Mouse (Mus musculus): ENCODE results near the gene Agbl5. TPM values are rescaled to one million over a fixed set of nuclear protein-coding genes. Genes with fewer than 3 reads are reported as not detected.
A peak's percentile ranks its signal among the peaks of the same experiment; 100 is the strongest.

The Agbl5 gene
- polyA plus RNA-seq, 1 experiment: 36.7 TPM

GRCm38 (mm10) chr5:30886209-30886608 lies 2.3 kb upstream of the Agbl5 start:
- TF ChIP-seq FLI1 (IDR thresholded peaks at IDR 0.05; ENCODE audit: low read length) (no peak), GATA1 (IDR thresholded peaks at IDR 0.05; ENCODE audit: borderline replicate concordance, low read length) (no peak)
- Histone ChIP-seq H3K4me1 (peaks cover 44% of the 10 kb centered on the region), H3K27me3 (replicated peaks) (no peaks in the 10 kb centered on the region), H3K9me3 (no peaks in the 10 kb centered on the region), H3K36me3 (replicated peaks; ENCODE audit: low read length) (peaks cover 12% of the 10 kb centered on the region), H3K4me3 (replicated peaks) (no peak overlapping the region)

GRCm38 (mm10) chr5:30886731-30887130 lies 1.8 kb upstream of the Agbl5 start:
- Histone ChIP-seq H3K4me3 (replicated peaks) (peak overlapping the region; percentile 99), H3K36me3 (replicated peaks; ENCODE audit: low read length) (peaks cover 17% of the 10 kb centered on the region), H3K4me1 (peaks cover 48% of the 10 kb centered on the region), H3K27me3 (replicated peaks) (no peaks in the 10 kb centered on the region), H3K9me3 (no peaks in the 10 kb centered on the region)
- TF ChIP-seq FLI1 (IDR thresholded peaks at IDR 0.05; ENCODE audit: low read length): no peak
- TF ChIP-seq GATA1 (IDR thresholded peaks at IDR 0.05; ENCODE audit: borderline replicate concordance, low read length): no peak

GRCm38 (mm10) chr5:30887331-30887761 lies 1.1 kb upstream of the Agbl5 start:
- H3K9me3 ChIP-seq: no peaks in the 10 kb centered on the region
- peaks cover 51% of the 10 kb centered on the region for H3K4me1 ChIP-seq
- H3K27me3 ChIP-seq (replicated peaks): no peaks in the 10 kb centered on the region
- peaks cover 23% of the 10 kb centered on the region for H3K36me3 ChIP-seq (replicated peaks; ENCODE audit: low read length)
- TF ChIP-seq GATA1 (IDR thresholded peaks at IDR 0.05; ENCODE audit: borderline replicate concordance, low read length) (no peak), FLI1 (IDR thresholded peaks at IDR 0.05; ENCODE audit: low read length) (no peak)
- H3K4me3 ChIP-seq (replicated peaks): peak overlapping the region; percentile 99

GRCm38 (mm10) chr5:30887858-30888336 lies 597 bp upstream of the Agbl5 start:
- H3K27me3 ChIP-seq (replicated peaks): no peaks in the 10 kb centered on the region
- peaks cover 56% of the 10 kb centered on the region for H3K4me1 ChIP-seq
- H3K36me3 ChIP-seq (replicated peaks; ENCODE audit: low read length): peaks cover 29% of the 10 kb centered on the region
- no peak for TF ChIP-seq GATA1 (IDR thresholded peaks at IDR 0.05; ENCODE audit: borderline replicate concordance, low read length)
- no peak for TF ChIP-seq FLI1 (IDR thresholded peaks at IDR 0.05; ENCODE audit: low read length)
- H3K4me3 ChIP-seq (replicated peaks): peak overlapping the region; percentile 99
- H3K9me3 ChIP-seq: no peaks in the 10 kb centered on the region

- H3K36me3 ChIP-seq (replicated peaks; ENCODE audit: low read length): peaks cover 42% of the 10 kb centered on the region
- TF ChIP-seq FLI1 (IDR thresholded peaks at IDR 0.05; ENCODE audit: low read length): no peak
- TF ChIP-seq GATA1 (IDR thresholded peaks at IDR 0.05; ENCODE audit: borderline replicate concordance, low read length): no peak
- H3K4me3 ChIP-seq (replicated peaks): peak overlapping the region; percentile 99
- peaks cover 54% of the 10 kb centered on the region for H3K4me1 ChIP-seq
- no peaks in the 10 kb centered on the region for H3K27me3 ChIP-seq (replicated peaks)
- no peaks in the 10 kb centered on the region for H3K9me3 ChIP-seq
Measured at GRCm38 (mm10) chr5:30889088-30889754, 727 bp downstream of the Agbl5 start.

- peaks cover 54% of the 10 kb centered on the region for H3K36me3 ChIP-seq (replicated peaks; ENCODE audit: low read length)
- H3K4me1 ChIP-seq: peaks cover 60% of the 10 kb centered on the region
- H3K9me3 ChIP-seq: no peaks in the 10 kb centered on the region
- no peaks in the 10 kb centered on the region for H3K27me3 ChIP-seq (replicated peaks)
- TF ChIP-seq FLI1 (IDR thresholded peaks at IDR 0.05; ENCODE audit: low read length) (no peak), GATA1 (IDR thresholded peaks at IDR 0.05; ENCODE audit: borderline replicate concordance, low read length) (no peak)
- peak overlapping the region; percentile 75 for H3K4me3 ChIP-seq (replicated peaks)
Measured at GRCm38 (mm10) chr5:30890375-30890774, 1.9 kb downstream of the Agbl5 start.

- Histone ChIP-seq H3K4me3 (replicated peaks) (no peak overlapping the region), H3K27me3 (replicated peaks) (no peaks in the 10 kb centered on the region), H3K9me3 (no peaks in the 10 kb centered on the region), H3K36me3 (replicated peaks; ENCODE audit: low read length) (peaks cover 90% of the 10 kb centered on the region), H3K4me1 (peaks cover 89% of the 10 kb centered on the region)
- no peak for TF ChIP-seq FLI1 (IDR thresholded peaks at IDR 0.05; ENCODE audit: low read length)
- TF ChIP-seq GATA1 (IDR thresholded peaks at IDR 0.05; ENCODE audit: borderline replicate concordance, low read length): no peak
Measured at GRCm38 (mm10) chr5:30901860-30902259, 13.4 kb downstream of the Agbl5 start.

- peaks cover 91% of the 10 kb centered on the region for H3K4me1 ChIP-seq
- H3K27me3 ChIP-seq (replicated peaks): no peaks in the 10 kb centered on the region
- TF ChIP-seq FLI1 (IDR thresholded peaks at IDR 0.05; ENCODE audit: low read length) (peak; percentile 69; the same call in 1 of the 2 replicates), GATA1 (IDR thresholded peaks at IDR 0.05; ENCODE audit: borderline replicate concordance, low read length) (no peak)
- peaks cover 38% of the 10 kb centered on the region for H3K36me3 ChIP-seq (replicated peaks; ENCODE audit: low read length)
- peak within 1 kb of the TSS; percentile 99 for H3K4me3 ChIP-seq (replicated peaks)
- no peaks in the 10 kb centered on the region for H3K9me3 ChIP-seq
Measured at GRCm38 (mm10) chr5:30907413-30908059, 19.0 kb downstream of the Agbl5 start, which contains the start of gene Ost4. Ost4 (minus strand) TSS chr5:30907788.

- no peak for TF ChIP-seq FLI1 (IDR thresholded peaks at IDR 0.05; ENCODE audit: low read length)
- no peak for TF ChIP-seq GATA1 (IDR thresholded peaks at IDR 0.05; ENCODE audit: borderline replicate concordance, low read length)
- H3K27me3 ChIP-seq (replicated peaks): no peaks in the 10 kb centered on the region
- no peaks in the 10 kb centered on the region for H3K9me3 ChIP-seq
- H3K36me3 ChIP-seq (replicated peaks; ENCODE audit: low read length): peaks cover 26% of the 10 kb centered on the region
- peak overlapping the region; percentile 99 for H3K4me3 ChIP-seq (replicated peaks)
- peaks cover 91% of the 10 kb centered on the region for H3K4me1 ChIP-seq
Measured at GRCm38 (mm10) chr5:30908426-30909299, 20.2 kb downstream of the Agbl5 start.
